Comparison of ENCODE assay signal across 26 mouse cellular contexts in the genomic region with DNA sequence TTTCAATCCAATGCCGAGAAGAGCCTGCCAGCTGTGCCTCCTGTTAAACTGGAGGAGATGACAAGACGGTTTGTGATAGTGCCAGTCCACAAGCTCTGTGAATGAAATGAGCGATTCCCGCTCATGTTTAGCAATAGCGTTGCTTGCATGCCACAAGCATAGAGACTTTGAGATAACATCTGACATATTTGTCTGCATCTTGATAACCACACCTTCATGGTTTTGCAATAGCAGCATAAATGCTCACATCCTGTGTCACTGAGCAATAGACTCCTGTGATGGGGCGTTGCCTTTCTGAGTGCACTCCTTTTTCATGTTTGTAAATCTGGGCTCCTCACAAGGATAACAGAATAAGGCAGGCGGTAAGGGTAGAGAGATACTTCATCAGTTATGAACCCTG.
DNase-seq lines count a peak whose midpoint lies in the region; ATAC-seq lines count a peak whose summit lies in the region.
"Had no signal": no experiment of that assay in that cellular context is flagged by ENCODE, and none has a peak within 500 bp of the region (broad histone marks: within the 10 kb centered on the region; RNA-seq: fewer than 3 reads in every experiment).

No protein-coding gene starts in this region.

- peaks cover 59% of the 10 kb centered on the region for H3K36me3 ChIP-seq in forebrain, embryonic 14.5 days (ENCODE audit: control insufficient read depth, insufficient read depth, low read length)
- H3K36me3 ChIP-seq in forebrain, embryonic 11.5 days (ENCODE audit: control insufficient read depth, insufficient read depth, low read length) = peaks cover 7% of the 10 kb centered on the region
- H3K36me3 ChIP-seq: G1E had no signal

- no peaks in the 10 kb centered on the region for H3K27me3 ChIP-seq in forebrain, embryonic 14.5 days (replicated peaks; ENCODE audit: control insufficient read depth, insufficient read depth, low read length)
- H3K27me3 ChIP-seq in forebrain, embryonic 11.5 days (ENCODE audit: control insufficient read depth, insufficient read depth, low read length) = no peaks in the 10 kb centered on the region
- H3K27me3 ChIP-seq: CH12.LX; forebrain, embryonic 15.5 days; hindbrain, embryonic 13.5 days; Patski had no signal

- DNase-seq in CD4-positive, CD25-positive, alpha-beta regulatory T cell, adult 2 months (ENCODE audit: low read depth, low spot score) = peak; percentile 14
- peak; percentile 9 for DNase-seq in T-cell, adult 2 months (ENCODE audit: low spot score)
- DNase-seq in right cerebral cortex, postnatal 4 days = no peak
- DNase-seq in forebrain, embryonic 14.5 days (ENCODE audit: low spot score) = no peak
- no peak for DNase-seq in forebrain, embryonic 11.5 days (ENCODE audit: low spot score)
- DNase-seq: adrenal gland, adult 8-10 months; adrenal gland, postnatal 36 days; B cell, adult 2 months; cerebellum, adult 18-20 months; cerebellum, adult 9-10 months; cerebellum, postnatal 14 days; gastrocnemius, postnatal 10 days; gastrocnemius, postnatal 36 days; heart, postnatal 36 days; kidney, adult 11 months had no signal

- ATAC-seq in CD4-positive, CD25-positive, alpha-beta regulatory T cell, adult 4 months = no peak
- peak; percentile 71 for ATAC-seq in inflammation-experienced regulatory T-cells, adult 6 months
- ATAC-seq in forebrain, embryonic 14.5 days = no peak
- ATAC-seq in forebrain, embryonic 11.5 days (replicated peaks; ENCODE audit: low FRiP score) = no peak
- ATAC-seq: forebrain, embryonic 15.5 days; hindbrain, embryonic 16.5 days; Patski had no signal

- H3K27ac ChIP-seq in forebrain, embryonic 14.5 days (ENCODE audit: low read depth, low read length) = no peak overlapping the region
- H3K27ac ChIP-seq in forebrain, embryonic 11.5 days (ENCODE audit: low read depth, low read length) = no peak overlapping the region
- H3K27ac ChIP-seq: forebrain, embryonic 10.5 days; forebrain, embryonic 15.5 days; hindbrain, embryonic 10.5 days; hindbrain, embryonic 13.5 days had no signal

- no peak overlapping the region for H3K9ac ChIP-seq in forebrain, embryonic 14.5 days (ENCODE audit: low read length)
- H3K9ac ChIP-seq in forebrain, embryonic 11.5 days (ENCODE audit: low read length) = no peak overlapping the region
- H3K9ac ChIP-seq: forebrain, embryonic 15.5 days; hindbrain, embryonic 13.5 days had no signal

- WGBS in forebrain, embryonic 14.5 days = 95% methylated on average over 7 of the region's 7 CpGs
- 96% methylated on average over 7 of the region's 7 CpGs for WGBS in forebrain, embryonic 11.5 days

- no peaks in the 10 kb centered on the region for H3K4me1 ChIP-seq in forebrain, embryonic 14.5 days (ENCODE audit: control insufficient read depth, insufficient read depth, low read length)
- H3K4me1 ChIP-seq in forebrain, embryonic 11.5 days (replicated peaks; ENCODE audit: control insufficient read depth, insufficient read depth, low read length) = no peaks in the 10 kb centered on the region
- H3K4me1 ChIP-seq: forebrain, embryonic 10.5 days; forebrain, embryonic 15.5 days; hindbrain, embryonic 10.5 days; hindbrain, embryonic 13.5 days had no signal

- H3K4me3 ChIP-seq in forebrain, embryonic 14.5 days (ENCODE audit: low read depth, low read length) = no peak overlapping the region
- H3K4me3 ChIP-seq in forebrain, embryonic 11.5 days (ENCODE audit: low read depth, low read length) = no peak overlapping the region
- H3K4me3 ChIP-seq: forebrain, embryonic 10.5 days; forebrain, embryonic 15.5 days; hindbrain, embryonic 10.5 days; hindbrain, embryonic 13.5 days had no signal

- no peaks in the 10 kb centered on the region for H3K9me3 ChIP-seq in forebrain, embryonic 14.5 days (replicated peaks; ENCODE audit: control insufficient read depth, low read length)
- no peaks in the 10 kb centered on the region; the same call in 1 of the 2 replicates for H3K9me3 ChIP-seq in forebrain, embryonic 11.5 days (ENCODE audit: control insufficient read depth, low read length)
- H3K9me3 ChIP-seq: forebrain, embryonic 15.5 days; hindbrain, embryonic 13.5 days had no signal

- H3K4me2 ChIP-seq in forebrain, embryonic 14.5 days (ENCODE audit: low read length) = no peak overlapping the region
- no peak overlapping the region for H3K4me2 ChIP-seq in forebrain, embryonic 11.5 days (ENCODE audit: low read depth, low read length, severe bottlenecking)
- H3K4me2 ChIP-seq: forebrain, embryonic 15.5 days; heart, embryonic 11.5 days; hindbrain, embryonic 13.5 days had no signal

Comparison
In these comparisons a context has a peak if more than half of its experiments do, and no peak if none do; other contexts are left out.
1. DNase-seq: peak in CD4-positive, CD25-positive, alpha-beta regulatory T cell, adult 2 months (single experiment) and T-cell, adult 2 months (single experiment); none in right cerebral cortex, postnatal 4 days (single experiment), forebrain, embryonic 14.5 days (single experiment) and forebrain, embryonic 11.5 days (single experiment).